Mouse (Mus musculus) liver, embryonic 14.5 days (tissue): ENCODE measurements around the gene Ssrp1.

Experiments
- CTCF ChIP-seq: IDR thresholded peaks from 2 replicates; pipeline ENCODE4 v1.5.1; 2016; ENCODE audit warnings: antibody characterized with exemption, low read depth, control low read depth
- EP300 ChIP-seq: IDR thresholded peaks from 2 replicates; pipeline ENCODE4 v1.6.1; 2016; ENCODE audit warnings: antibody characterized with exemption, low read depth

DNA sequence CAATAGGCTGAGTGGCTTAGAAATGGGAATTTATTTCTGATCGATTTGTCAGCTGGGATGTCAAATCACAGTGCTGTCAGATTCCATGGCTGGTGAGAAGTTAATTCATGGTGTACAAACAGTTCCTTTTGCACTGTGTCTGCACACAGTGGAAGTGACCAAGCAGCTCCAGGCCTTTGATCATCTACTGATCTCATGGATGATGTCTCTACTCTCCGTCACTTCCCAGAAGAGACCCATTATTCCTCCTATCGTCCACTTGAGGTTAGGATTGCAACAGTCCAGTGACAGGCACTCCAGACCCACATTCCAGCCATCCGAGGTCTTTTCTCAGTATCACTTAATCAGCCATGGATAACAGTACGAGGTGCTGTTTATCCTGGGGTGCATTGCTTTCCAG lies 36.7 kb downstream of the Ssrp1 start:
- no peak for TF ChIP-seq EP300
- TF ChIP-seq CTCF = no peak
